Mouse (Mus musculus): ENCODE results near the gene Ptp4a2. TPM values are rescaled to one million over a fixed set of nuclear protein-coding genes. Genes with fewer than 3 reads are reported as not detected.

The Ptp4a2 gene
- 66.1 and 70.5 TPM in 2 replicates for polyA plus RNA-seq (2012; rRNA removed)

GRCm38 (mm10) chr4:129810798-129811604 lies at the start of gene Ptp4a2:
TSS of gene Ptp4a2 (plus strand) at chr4:129811219.

Other genes starting within 250 kb of the Ptp4a2 start
- gene Lck, start 237.6 kb upstream of the Ptp4a2 start, polyA plus RNA-seq (2012; rRNA removed) = 14.9 and 16.0 TPM in 2 replicates
- 0.43 and 0.70 TPM in 2 replicates for gene Fam167b, start 232.7 kb upstream of the Ptp4a2 start, polyA plus RNA-seq (2012; rRNA removed)
- gene Eif3i, start 210.6 kb upstream of the Ptp4a2 start, polyA plus RNA-seq (2012; rRNA removed) = 287 and 302 TPM in 2 replicates
- gene Tmem234, start 210.6 kb upstream of the Ptp4a2 start, polyA plus RNA-seq (2012; rRNA removed) = 150 and 156 TPM in 2 replicates
- 4.7 and 5.5 TPM in 2 replicates for gene Dcdc2b, start 197.0 kb upstream of the Ptp4a2 start, polyA plus RNA-seq (2012; rRNA removed)
- gene Iqcc, start 192.1 kb upstream of the Ptp4a2 start, polyA plus RNA-seq (2012; rRNA removed) = 32.2 and 33.4 TPM in 2 replicates
- gene Ccdc28b, start 187.3 kb upstream of the Ptp4a2 start, polyA plus RNA-seq (2012; rRNA removed) = 157 and 167 TPM in 2 replicates
- gene Txlna, start 170.2 kb upstream of the Ptp4a2 start, polyA plus RNA-seq (2012; rRNA removed) = 41.8 and 43.0 TPM in 2 replicates
- gene Kpna6, start 138.5 kb upstream of the Ptp4a2 start, polyA plus RNA-seq (2012; rRNA removed) = 43.4 and 44.3 TPM in 2 replicates
- 42.1 and 47.1 TPM in 2 replicates for gene Tmem39b, start 114.4 kb upstream of the Ptp4a2 start, polyA plus RNA-seq (2012; rRNA removed)
- gene Khdrbs1, start 68.9 kb upstream of the Ptp4a2 start, polyA plus RNA-seq (2012; rRNA removed) = 58.4 and 71.5 TPM in 2 replicates
- 0.06 and 0.09 TPM in 2 replicates for gene Spocd1, start 118.0 kb downstream of the Ptp4a2 start, polyA plus RNA-seq (2012; rRNA removed)
- gene Adgrb2, start 173.7 kb downstream of the Ptp4a2 start, polyA plus RNA-seq (2012; rRNA removed) = 137 and 156 TPM in 2 replicates
- gene Col16a1, start 236.6 kb downstream of the Ptp4a2 start, polyA plus RNA-seq (2012; rRNA removed) = 22.3 and 41.6 TPM in 2 replicates

All from central nervous system, embryonic 18 days (tissue).